Mouse (Mus musculus): ENCODE results near the gene Mrln.

GRCm38 (mm10) chr10:70167625-70168024, 36.8 kb upstream of the Mrln start:
- TF ChIP-seq CTCF (IDR thresholded peaks at IDR 0.05; ENCODE audit: borderline replicate concordance, extremely low read depth, insufficient read depth, insufficient read length) = no peak
- TF ChIP-seq POLR2A (IDR thresholded peaks at IDR 0.05; ENCODE audit: borderline replicate concordance, extremely low read depth, insufficient read depth, insufficient read length, poor library complexity, severe bottlenecking) = no peak
